ENCODE assay signal across 8 mouse cellular contexts in the genomic region with DNA sequence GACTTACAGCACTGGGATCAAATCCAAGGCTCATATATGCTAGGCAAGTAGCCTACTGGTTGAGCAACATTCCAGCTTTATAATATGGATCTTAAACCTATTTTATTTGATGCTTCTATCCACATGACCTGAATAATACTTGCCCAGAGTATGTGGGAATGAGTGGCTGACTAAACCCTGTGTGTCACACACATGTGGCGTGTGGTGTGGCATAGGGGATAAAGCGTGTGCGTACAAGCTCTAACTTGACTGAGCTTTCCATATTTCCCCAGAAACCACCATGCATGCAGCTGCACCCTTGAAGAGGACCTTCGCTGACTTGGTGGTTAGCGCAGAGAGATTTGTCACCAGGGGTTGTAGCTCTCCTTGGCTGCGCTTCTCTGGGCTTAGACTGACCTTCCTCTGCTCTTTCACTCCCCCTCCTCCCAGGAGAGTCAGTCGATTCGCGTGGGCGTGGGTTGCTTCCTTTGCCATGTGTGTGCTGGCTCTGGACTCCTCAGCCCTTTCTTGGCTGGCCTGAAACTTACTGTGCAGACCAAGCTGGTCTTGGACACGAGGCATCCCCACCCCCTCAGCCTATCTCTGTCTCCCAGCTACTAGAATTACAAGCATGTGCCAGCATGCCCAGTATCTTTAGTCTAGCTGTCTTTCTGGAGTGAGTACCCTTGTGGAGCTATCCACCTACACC.
A peak's percentile ranks its signal among the peaks of the same experiment; 100 is the strongest.
DNase-seq lines count a peak whose midpoint lies in the region; ATAC-seq and TF ChIP-seq lines count a peak whose summit lies in the region.

No protein-coding gene starts in this region.

- no peak overlapping the region for H3K9ac ChIP-seq in lung, postnatal 0 days (replicated peaks; ENCODE audit: low read depth)
- no peak overlapping the region for H3K9ac ChIP-seq in embryonic facial prominence, embryonic 14.5 days (ENCODE audit: low read depth, low read length)
- H3K9ac ChIP-seq in heart, embryonic 11.5 days (ENCODE audit: low read depth, low read length): no peak overlapping the region
- H3K9ac ChIP-seq in neural tube, embryonic 15.5 days (replicated peaks): no peak overlapping the region

- TF ChIP-seq CTCF in lung, postnatal 0 days (IDR thresholded peaks at IDR 0.05): no peak

- H3K27me3 ChIP-seq in lung, postnatal 0 days (replicated peaks; ENCODE audit: insufficient read depth, low read length): no peaks in the 10 kb centered on the region
- no peaks in the 10 kb centered on the region for H3K27me3 ChIP-seq in embryonic facial prominence, embryonic 14.5 days (replicated peaks; ENCODE audit: control insufficient read depth, insufficient read depth, low read length)
- no peaks in the 10 kb centered on the region for H3K27me3 ChIP-seq in heart, embryonic 11.5 days (ENCODE audit: control insufficient read depth, insufficient read depth, low read length)
- no peaks in the 10 kb centered on the region for H3K27me3 ChIP-seq in neural tube, embryonic 15.5 days (replicated peaks)

- WGBS in lung, postnatal 0 days: 51% methylated on average over 11 of the region's 11 CpGs
- WGBS in embryonic facial prominence, embryonic 14.5 days: 63% methylated on average over 11 of the region's 11 CpGs
- 65% methylated on average over 11 of the region's 11 CpGs for WGBS in heart, embryonic 11.5 days (ENCODE audit: insufficient replicate concordance)
- WGBS in neural tube, embryonic 15.5 days: 74% methylated on average over 11 of the region's 11 CpGs

- DNase-seq in lung, postnatal 0 days (ENCODE audit: low spot score): no peak
- no peak for DNase-seq in lung, adult 18-20 months
- DNase-seq in embryonic facial prominence, embryonic 14.5 days (ENCODE audit: low spot score): no peak
- no peak for DNase-seq in Muller cell, postnatal 12 days (ENCODE audit: inconsistent ontology term)
- no peak for DNase-seq in right cerebral cortex, postnatal 14 days

- no peaks in the 10 kb centered on the region for H3K36me3 ChIP-seq in lung, postnatal 0 days (ENCODE audit: insufficient read depth, low read length)
- H3K36me3 ChIP-seq in embryonic facial prominence, embryonic 14.5 days (ENCODE audit: control insufficient read depth, insufficient read depth, low read length): no peaks in the 10 kb centered on the region
- no peaks in the 10 kb centered on the region for H3K36me3 ChIP-seq in heart, embryonic 11.5 days (ENCODE audit: control insufficient read depth, insufficient read depth, low read length)
- no peaks in the 10 kb centered on the region for H3K36me3 ChIP-seq in neural tube, embryonic 15.5 days

- H3K27ac ChIP-seq in lung, postnatal 0 days (ENCODE audit: low read length): no peak overlapping the region
- H3K27ac ChIP-seq in embryonic facial prominence, embryonic 14.5 days (replicated peaks; ENCODE audit: low read depth, low read length): no peak overlapping the region
- H3K27ac ChIP-seq in heart, embryonic 11.5 days (ENCODE audit: low read depth, low read length): 0 out of 2 replicates have a peak overlapping the region, but pooled peaks have one; percentile 5
- no peak overlapping the region for H3K27ac ChIP-seq in neural tube, embryonic 15.5 days (replicated peaks)

- TF ChIP-seq EP300 in lung, postnatal 0 days (IDR thresholded peaks at IDR 0.05): no peak

- H3K4me3 ChIP-seq in lung, postnatal 0 days (ENCODE audit: low read depth, low read length): no peak overlapping the region
- no peak overlapping the region for H3K4me3 ChIP-seq in embryonic facial prominence, embryonic 14.5 days (ENCODE audit: low read depth, low read length)
- no peak overlapping the region for H3K4me3 ChIP-seq in heart, embryonic 11.5 days (ENCODE audit: low read depth, low read length)
- H3K4me3 ChIP-seq in neural tube, embryonic 15.5 days (replicated peaks): no peak overlapping the region

- H3K9me3 ChIP-seq in lung, postnatal 0 days (ENCODE audit: low read length): no peaks in the 10 kb centered on the region
- H3K9me3 ChIP-seq in embryonic facial prominence, embryonic 14.5 days (ENCODE audit: control insufficient read depth, low read length): no peaks in the 10 kb centered on the region
- no peaks in the 10 kb centered on the region for H3K9me3 ChIP-seq in heart, embryonic 11.5 days (replicated peaks; ENCODE audit: control insufficient read depth, low read length)
- no peaks in the 10 kb centered on the region for H3K9me3 ChIP-seq in neural tube, embryonic 15.5 days (replicated peaks)

- H3K4me1 ChIP-seq in lung, postnatal 0 days (ENCODE audit: insufficient read depth, low read depth, low read length): peaks cover 6% of the 10 kb centered on the region; the same call in 1 of the 2 replicates
- peaks cover 38% of the 10 kb centered on the region for H3K4me1 ChIP-seq in embryonic facial prominence, embryonic 14.5 days (ENCODE audit: control insufficient read depth, insufficient read depth, low read length)
- peaks cover 36% of the 10 kb centered on the region for H3K4me1 ChIP-seq in heart, embryonic 11.5 days (ENCODE audit: control insufficient read depth, insufficient read depth, low read length)
- peaks cover 11% of the 10 kb centered on the region; the same call in 1 of the 2 replicates for H3K4me1 ChIP-seq in neural tube, embryonic 15.5 days

- H3K4me2 ChIP-seq in lung, postnatal 0 days (replicated peaks; ENCODE audit: low read depth, low read length): no peak overlapping the region
- no peak overlapping the region for H3K4me2 ChIP-seq in embryonic facial prominence, embryonic 14.5 days (ENCODE audit: low read depth, low read length)
- peak overlapping the region; percentile 15 for H3K4me2 ChIP-seq in heart, embryonic 11.5 days
- H3K4me2 ChIP-seq in neural tube, embryonic 15.5 days: no peak overlapping the region

- ATAC-seq in lung, postnatal 0 days: peak; percentile 18; the same call in 1 of the 2 replicates
- peak; percentile 49 for ATAC-seq in embryonic facial prominence, embryonic 14.5 days (ENCODE audit: low read depth)
- ATAC-seq in heart, embryonic 11.5 days (replicated peaks; ENCODE audit: insufficient number of reproducible peaks, low FRiP score, low TSS enrichment): peak; percentile 53; the same call in 1 of the 2 replicates
- ATAC-seq in neural tube, embryonic 15.5 days (ENCODE audit: low FRiP score): peak; percentile 37; the same call in 1 of the 2 replicates
- ATAC-seq in activated CD4-positive, CD25-positive, alpha-beta regulatory T cell, adult 4 months: no peak
